Mouse (Mus musculus) intestine, embryonic 14.5 days (tissue): ENCODE results near the gene Igf1. TPM values are rescaled to one million over a fixed set of nuclear protein-coding genes. Genes with fewer than 3 reads are reported as not detected.

ENCODE experiments used
- ATAC-seq: fragments of 200-750 bp; cut with Nextera tagmentation; replicated peaks from 2 replicates; pipeline ENCODE4 v1.8.0; 2017; ENCODE audit warnings: low read depth, moderate number of reproducible peaks, moderate TSS enrichment, moderate library complexity; ENCODE audit not compliant: low FRiP score, low TSS enrichment
- DNase-seq: peaks from one replicate; pipeline ENCODE4 v3.0.0-alpha.2; 2018; ENCODE audit warnings: low spot score
- H3K27ac ChIP-seq: fragments of 300-500 bp; sonication (generic); 2 replicates; pipeline ENCODE4 v1.5.1; 2014; ENCODE audit warnings: low read depth, mild to moderate bottlenecking, control low read depth
- H3K27me3 ChIP-seq: fragments of 300-500 bp; sonication (generic); replicated peaks from 2 replicates; pipeline ENCODE4 v1.6.1; 2014; ENCODE audit warnings: low read length, control low read depth; ENCODE audit not compliant: control insufficient read depth, insufficient read depth
- H3K36me3 ChIP-seq: fragments of 300-500 bp; sonication (generic); 2 replicates; pipeline ENCODE4 v1.6.1; 2014; ENCODE audit warnings: low read length, control low read depth; ENCODE audit not compliant: control insufficient read depth, insufficient read depth
- H3K4me1 ChIP-seq: fragments of 300-500 bp; sonication (generic); replicated peaks from 2 replicates; pipeline ENCODE4 v1.6.1; 2014; ENCODE audit warnings: low read length, control low read depth, mixed read lengths; ENCODE audit not compliant: control insufficient read depth, insufficient read depth
- H3K4me2 ChIP-seq: fragments of 300-500 bp; sonication (generic); 2 replicates; pipeline ENCODE4 v1.6.1; 2014; ENCODE audit warnings: low read length
- H3K4me3 ChIP-seq: fragments of 300-500 bp; sonication (generic); 2 replicates; pipeline ENCODE4 v1.5.1; 2014; ENCODE audit warnings: low read depth, low read length, control low read depth, mixed read lengths
- H3K9ac ChIP-seq: fragments of 300-500 bp; sonication (generic); 2 replicates; pipeline ENCODE4 v1.6.1; 2014; ENCODE audit warnings: mild to moderate bottlenecking, low read length
- H3K9me3 ChIP-seq: fragments of 300-500 bp; sonication (generic); 2 replicates; pipeline ENCODE4 v1.6.1; 2016; ENCODE audit warnings: low read length, control low read depth; ENCODE audit not compliant: control insufficient read depth
- WGBS: fragments of 180-500 bp; shearing (Covaris S2); extraction: QIAGEN DNeasy Blood & Tissue Kit; methylation state at CpG from one replicate; pipeline ENCODE4 v1.1.7; 2014; 5-methylcytosine and 5-hydroxymethylcytosine counted together
- polyA plus RNA-seq: library from polyadenylated mRNA; unstranded; fragments of >200 nt; fragmentation: Nextera tagmentation; extraction: Ambion mirVana; gene quantifications from 2 replicates; pipeline ENCODE4 v1.2.1, GENCODE M21; 2014

Igf1 gene
- polyA plus RNA-seq, 1 experiment from 2014 or later, result 49.9 TPM

- DNase-seq (no peak), ATAC-seq (no peak)
- H3K27me3 ChIP-seq, result no peaks in the 10 kb centered on the region
- H3K9me3 ChIP-seq, result no peaks in the 10 kb centered on the region
- no peak overlapping the region for H3K4me2 ChIP-seq
- 92% methylated on average over 3 of the region's 3 CpGs for WGBS
- H3K9ac ChIP-seq, result no peak overlapping the region
- H3K36me3 ChIP-seq, result no peaks in the 10 kb centered on the region
- peaks cover 3% of the 10 kb centered on the region; the same call in 1 of the 2 replicates for H3K4me1 ChIP-seq
- H3K27ac ChIP-seq, result no peak overlapping the region
- H3K4me3 ChIP-seq, result no peak overlapping the region
Measured at GRCm38 (mm10) chr10:87873516-87873915, 15.5 kb downstream of the Igf1 start.

GRCm38 (mm10) chr10:87880071-87880785 lies 22.2 kb downstream of the Igf1 start:
- WGBS, result 61% methylated on average over 7 of the region's 7 CpGs
- no peak for DNase-seq
- no peaks in the 10 kb centered on the region for H3K4me1 ChIP-seq
- H3K36me3 ChIP-seq, result no peaks in the 10 kb centered on the region
- H3K27me3 ChIP-seq, result no peaks in the 10 kb centered on the region
- no peak overlapping the region for H3K9ac ChIP-seq
- H3K4me2 ChIP-seq, result no peak overlapping the region
- no peak overlapping the region for H3K27ac ChIP-seq
- no peaks in the 10 kb centered on the region for H3K9me3 ChIP-seq
- no peak for ATAC-seq
- H3K4me3 ChIP-seq, result no peak overlapping the region

GRCm38 (mm10) chr10:87885326-87886040 lies 27.4 kb downstream of the Igf1 start:
- DNase-seq, result no peak
- H3K9ac ChIP-seq, result no peak overlapping the region
- no peaks in the 10 kb centered on the region for H3K27me3 ChIP-seq
- no peaks in the 10 kb centered on the region for H3K36me3 ChIP-seq
- H3K4me1 ChIP-seq, result no peaks in the 10 kb centered on the region
- no peak overlapping the region for H3K4me3 ChIP-seq
- H3K27ac ChIP-seq, result no peak overlapping the region
- H3K4me2 ChIP-seq, result no peak overlapping the region
- ATAC-seq, result no peak
- WGBS, result 90% methylated on average over 2 of the region's 2 CpGs
- no peaks in the 10 kb centered on the region for H3K9me3 ChIP-seq

- no peak overlapping the region for H3K4me2 ChIP-seq
Measured at GRCm38 (mm10) chr10:87889850-87890249, 31.8 kb downstream of the Igf1 start.

GRCm38 (mm10) chr10:87892256-87892655 lies 34.2 kb downstream of the Igf1 start:
- Histone ChIP-seq H3K4me2 (no peak overlapping the region), H3K27ac (no peak overlapping the region), H3K4me3 (no peak overlapping the region), H3K36me3 (no peaks in the 10 kb centered on the region), H3K4me1 (no peaks in the 10 kb centered on the region), H3K9ac (no peak overlapping the region), H3K27me3 (no peaks in the 10 kb centered on the region), H3K9me3 (no peaks in the 10 kb centered on the region)
- no peak for DNase-seq
- ATAC-seq, result no peak

More at GRCm38 (mm10) chr10:87889850-87890249, 31.8 kb downstream of the Igf1 start:
- H3K4me1 ChIP-seq, result no peaks in the 10 kb centered on the region
- ATAC-seq, result no peak
- H3K9me3 ChIP-seq, result no peaks in the 10 kb centered on the region
- no peaks in the 10 kb centered on the region for H3K36me3 ChIP-seq
- no peak overlapping the region for H3K27ac ChIP-seq
- no peaks in the 10 kb centered on the region for H3K27me3 ChIP-seq
- DNase-seq, result no peak
- no peak overlapping the region for H3K9ac ChIP-seq
- H3K4me3 ChIP-seq, result no peak overlapping the region

- Histone ChIP-seq H3K27me3 (no peaks in the 10 kb centered on the region), H3K4me2 (no peak overlapping the region), H3K9me3 (no peaks in the 10 kb centered on the region), H3K36me3 (no peaks in the 10 kb centered on the region), H3K4me1 (no peaks in the 10 kb centered on the region), H3K4me3 (no peak overlapping the region), H3K27ac (no peak overlapping the region), H3K9ac (no peak overlapping the region)
- 88% methylated on average over 1 of the region's 1 CpGs for WGBS
- no peak for DNase-seq
- ATAC-seq, result no peak
Measured at GRCm38 (mm10) chr10:87893272-87893671, 35.2 kb downstream of the Igf1 start.

- H3K4me2 ChIP-seq, result no peak overlapping the region
- ATAC-seq (no peak), DNase-seq (no peak)
- no peak overlapping the region for H3K9ac ChIP-seq
- no peaks in the 10 kb centered on the region for H3K27me3 ChIP-seq
- H3K36me3 ChIP-seq, result no peaks in the 10 kb centered on the region
- no peak overlapping the region for H3K4me3 ChIP-seq
- WGBS, result 88% methylated on average over 4 of the region's 4 CpGs
- no peaks in the 10 kb centered on the region for H3K4me1 ChIP-seq
- no peaks in the 10 kb centered on the region for H3K9me3 ChIP-seq
- H3K27ac ChIP-seq, result no peak overlapping the region
Measured at GRCm38 (mm10) chr10:87894461-87895120, 36.5 kb downstream of the Igf1 start.

- Histone ChIP-seq H3K36me3 (no peaks in the 10 kb centered on the region), H3K4me2 (no peak overlapping the region), H3K4me3 (no peak overlapping the region), H3K27me3 (no peaks in the 10 kb centered on the region), H3K27ac (no peak overlapping the region), H3K9me3 (no peaks in the 10 kb centered on the region), H3K9ac (no peak overlapping the region), H3K4me1 (no peaks in the 10 kb centered on the region)
- WGBS, result 63% methylated on average over 2 of the region's 2 CpGs
- DNase-seq (no peak), ATAC-seq (no peak)
Measured at GRCm38 (mm10) chr10:87895351-87895750, 37.3 kb downstream of the Igf1 start.
